Mouse (Mus musculus) heart, embryonic 10.5 days (tissue): ENCODE results near the gene Grasp. TPM values are rescaled to one million over a fixed set of nuclear protein-coding genes. Genes with fewer than 3 reads are reported as not detected.

Source experiments
- DNase-seq: peaks from one replicate; pipeline ENCODE4 v3.0.0-alpha.2; 2017; ENCODE audit warnings: low spot score
- H3K27ac ChIP-seq: fragments of 300-500 bp; sonication (generic); 2 replicates; pipeline ENCODE4 v1.5.1; 2016; ENCODE audit warnings: mild to moderate bottlenecking
- H3K27me3 ChIP-seq: fragments of 300-500 bp; sonication (generic); 2 replicates; pipeline ENCODE4 v1.6.1; 2016; ENCODE audit warnings: mild to moderate bottlenecking; ENCODE audit not compliant: poor library complexity, insufficient read depth, severe bottlenecking
- H3K36me3 ChIP-seq: fragments of 300-500 bp; sonication (generic); 2 replicates; pipeline ENCODE4 v1.6.1; 2016; ENCODE audit warnings: mild to moderate bottlenecking, moderate library complexity
- H3K4me1 ChIP-seq: fragments of 300-500 bp; sonication (generic); 2 replicates; pipeline ENCODE4 v1.6.1; 2016; ENCODE audit warnings: mild to moderate bottlenecking
- H3K4me3 ChIP-seq: fragments of 300-500 bp; sonication (generic); 2 replicates; pipeline ENCODE4 v1.5.1; 2016; ENCODE audit warnings: mild to moderate bottlenecking, moderate library complexity
- H3K9me3 ChIP-seq: fragments of 300-500 bp; sonication (generic); 2 replicates; pipeline ENCODE4 v1.6.1; 2016; ENCODE audit warnings: mild to moderate bottlenecking, moderate library complexity
- WGBS: fragments of 180-500 bp; shearing (Covaris S2); methylation state at CpG from one replicate; pipeline ENCODE4 v1.1.7; 2016; 5-methylcytosine and 5-hydroxymethylcytosine counted together
- polyA plus RNA-seq: library from polyadenylated mRNA; unstranded; fragments of >200 nt; fragmentation: Nextera tagmentation; extraction: Ambion mirVana; gene quantifications from 2 replicates; pipeline ENCODE4 v1.2.1, GENCODE M21; 2016

Grasp gene
- polyA plus RNA-seq, 1 experiment from 2014 or later = 5.0 TPM

- Histone ChIP-seq H3K36me3 (peaks cover 12% of the 10 kb centered on the region), H3K9me3 (no peaks in the 10 kb centered on the region), H3K4me1 (peaks cover 49% of the 10 kb centered on the region), H3K27me3 (no peaks in the 10 kb centered on the region), H3K27ac (no peak overlapping the region), H3K4me3 (no peak overlapping the region)
- 95% methylated on average over 3 of the region's 3 CpGs for WGBS
- DNase-seq = no peak
These were observed 38.4 kb upstream of the Grasp start for GRCm38 (mm10) chr15:101185549-101185948.

GRCm38 (mm10) chr15:101187907-101188306 lies 36.1 kb upstream of the Grasp start:
- peaks cover 56% of the 10 kb centered on the region for H3K4me1 ChIP-seq
- H3K36me3 ChIP-seq = peaks cover 12% of the 10 kb centered on the region
- H3K27me3 ChIP-seq = no peaks in the 10 kb centered on the region
- WGBS = 74% methylated on average over 5 of the region's 5 CpGs
- no peak overlapping the region for H3K4me3 ChIP-seq
- H3K9me3 ChIP-seq = no peaks in the 10 kb centered on the region
- H3K27ac ChIP-seq = no peak overlapping the region
- no peak for DNase-seq

GRCm38 (mm10) chr15:101189981-101190761 lies 33.8 kb upstream of the Grasp start:
- no peaks in the 10 kb centered on the region for H3K9me3 ChIP-seq
- DNase-seq = no peak
- H3K27ac ChIP-seq = 0 out of 2 replicates have a peak overlapping the region, but pooled peaks have one; percentile 29
- no peaks in the 10 kb centered on the region for H3K27me3 ChIP-seq
- H3K4me1 ChIP-seq = peaks cover 73% of the 10 kb centered on the region
- 79% methylated on average over 10 of the region's 10 CpGs for WGBS
- peaks cover 21% of the 10 kb centered on the region for H3K36me3 ChIP-seq
- no peak overlapping the region for H3K4me3 ChIP-seq

GRCm38 (mm10) chr15:101190762-101191150 lies 33.2 kb upstream of the Grasp start:
- 52% methylated on average over 5 of the region's 5 CpGs for WGBS
- Histone ChIP-seq H3K4me3 (no peak overlapping the region), H3K4me1 (peaks cover 79% of the 10 kb centered on the region), H3K27me3 (no peaks in the 10 kb centered on the region), H3K27ac (peak overlapping the region; percentile 52; the same call in 1 of the 2 replicates), H3K9me3 (no peaks in the 10 kb centered on the region), H3K36me3 (peaks cover 21% of the 10 kb centered on the region)
- no peak for DNase-seq

DNA sequence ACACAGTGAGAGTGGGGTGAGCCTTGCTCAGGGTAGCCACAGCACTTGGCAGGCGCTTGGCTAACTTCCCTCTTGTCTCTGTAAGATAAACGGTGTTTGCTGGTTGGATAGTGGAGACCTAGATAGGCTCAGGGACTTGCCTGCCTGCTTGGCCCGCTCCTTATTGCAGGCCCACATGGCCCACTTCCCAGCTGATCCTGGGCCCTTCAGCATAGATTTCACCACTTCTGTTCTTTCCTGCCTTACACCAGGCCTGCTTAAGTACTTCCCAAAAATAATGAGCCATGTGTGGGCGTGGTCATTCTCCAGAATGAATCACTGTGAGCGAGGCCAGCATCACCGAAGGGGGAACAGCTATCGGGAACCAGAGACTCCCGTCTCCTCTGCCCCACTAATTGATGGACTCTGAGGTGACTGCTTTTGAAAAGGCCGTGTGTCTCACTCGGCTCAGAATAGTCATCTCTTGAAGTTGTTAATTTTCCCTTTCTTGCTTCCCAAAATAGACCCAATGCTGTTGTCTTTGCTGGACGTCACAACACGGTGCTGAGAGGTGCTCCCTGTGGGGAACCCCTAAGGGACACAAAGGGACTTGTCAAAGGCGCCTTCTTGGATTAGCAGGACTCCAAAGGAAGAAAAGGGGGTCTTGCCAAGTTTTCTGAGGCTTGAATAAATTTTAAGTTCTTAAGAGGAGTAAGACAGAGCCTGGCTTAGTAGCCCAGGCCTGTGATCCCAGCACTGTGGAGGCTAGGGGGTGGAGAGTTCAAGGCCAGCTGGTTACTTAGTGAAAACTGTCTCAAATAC lies 32.3 kb upstream of the Grasp start:
- H3K4me1 ChIP-seq = peaks cover 81% of the 10 kb centered on the region

DNA sequence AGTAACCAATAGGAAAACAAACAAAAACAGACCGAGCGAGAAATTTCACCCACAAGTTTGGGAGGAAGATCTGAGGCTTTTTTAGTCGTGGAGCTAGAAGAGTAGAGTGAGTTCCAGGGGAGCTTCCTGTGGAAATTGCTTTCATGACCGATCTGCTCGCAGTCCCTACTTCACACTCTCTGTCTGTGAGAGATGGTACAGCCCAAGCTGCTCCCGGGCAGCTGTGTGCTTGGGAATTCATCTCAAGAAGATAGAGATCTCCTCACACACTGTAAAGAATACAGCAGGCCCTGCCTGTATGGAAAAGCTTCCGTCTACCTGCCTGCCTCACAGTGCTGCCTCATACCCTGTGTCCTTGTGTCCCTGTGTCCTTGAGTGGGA lies 31.7 kb upstream of the Grasp start:
- H3K27ac ChIP-seq = peak overlapping the region; percentile 52
- WGBS = 43% methylated on average over 7 of the region's 7 CpGs

More for the DNA sequence above, 32.3 kb upstream of the Grasp start:
- no peaks in the 10 kb centered on the region for H3K9me3 ChIP-seq
- H3K4me3 ChIP-seq = no peak overlapping the region
- WGBS = 17% methylated on average over 13 of the region's 13 CpGs
- no peak for DNase-seq
- H3K27ac ChIP-seq = peak overlapping the region; percentile 52
- H3K27me3 ChIP-seq = no peaks in the 10 kb centered on the region
- peaks cover 30% of the 10 kb centered on the region for H3K36me3 ChIP-seq

DNA sequence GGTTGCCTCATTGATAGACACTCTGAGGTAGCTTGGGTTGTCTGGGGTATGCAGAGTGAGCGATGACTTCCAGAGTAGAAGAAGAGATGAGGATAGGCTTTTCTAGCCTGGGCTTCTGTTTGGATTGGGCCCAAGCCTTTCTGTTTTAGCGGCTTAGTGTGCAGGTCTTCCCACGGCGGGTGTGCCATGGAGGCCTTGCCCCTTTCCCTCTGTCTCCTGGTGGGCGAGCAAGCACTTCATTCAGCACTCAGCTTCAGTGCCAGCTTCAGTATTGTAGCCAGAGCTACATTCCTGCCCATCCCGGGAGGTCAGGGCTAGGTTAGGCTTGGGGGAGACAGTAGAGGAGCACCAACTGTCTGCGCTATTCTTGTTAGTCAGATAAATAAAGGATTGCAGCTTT lies 31.3 kb upstream of the Grasp start:
- Histone ChIP-seq H3K4me1 (peaks cover 82% of the 10 kb centered on the region), H3K9me3 (no peaks in the 10 kb centered on the region), H3K27ac (peak overlapping the region; percentile 52)

More for the DNA sequence above, 31.7 kb upstream of the Grasp start:
- H3K4me3 ChIP-seq = no peak overlapping the region
- H3K4me1 ChIP-seq = peaks cover 81% of the 10 kb centered on the region
- peaks cover 36% of the 10 kb centered on the region for H3K36me3 ChIP-seq
- DNase-seq = no peak
- H3K9me3 ChIP-seq = no peaks in the 10 kb centered on the region
- H3K27me3 ChIP-seq = no peaks in the 10 kb centered on the region

GRCm38 (mm10) chr15:101193971-101194370 lies 30.0 kb upstream of the Grasp start:
- no peak overlapping the region for H3K4me3 ChIP-seq
- H3K4me1 ChIP-seq = peaks cover 75% of the 10 kb centered on the region
- H3K9me3 ChIP-seq = no peaks in the 10 kb centered on the region
- 0 out of 2 replicates have a peak overlapping the region, but pooled peaks have one; percentile 29 for H3K27ac ChIP-seq
- WGBS = 90% methylated on average over 6 of the region's 6 CpGs
- DNase-seq = no peak
- H3K27me3 ChIP-seq = no peaks in the 10 kb centered on the region
- H3K36me3 ChIP-seq = peaks cover 47% of the 10 kb centered on the region

More for the DNA sequence above, 31.3 kb upstream of the Grasp start:
- no peak for DNase-seq
- H3K27me3 ChIP-seq = no peaks in the 10 kb centered on the region
- WGBS = 73% methylated on average over 7 of the region's 7 CpGs
- H3K36me3 ChIP-seq = peaks cover 39% of the 10 kb centered on the region
- no peak overlapping the region for H3K4me3 ChIP-seq

DNA sequence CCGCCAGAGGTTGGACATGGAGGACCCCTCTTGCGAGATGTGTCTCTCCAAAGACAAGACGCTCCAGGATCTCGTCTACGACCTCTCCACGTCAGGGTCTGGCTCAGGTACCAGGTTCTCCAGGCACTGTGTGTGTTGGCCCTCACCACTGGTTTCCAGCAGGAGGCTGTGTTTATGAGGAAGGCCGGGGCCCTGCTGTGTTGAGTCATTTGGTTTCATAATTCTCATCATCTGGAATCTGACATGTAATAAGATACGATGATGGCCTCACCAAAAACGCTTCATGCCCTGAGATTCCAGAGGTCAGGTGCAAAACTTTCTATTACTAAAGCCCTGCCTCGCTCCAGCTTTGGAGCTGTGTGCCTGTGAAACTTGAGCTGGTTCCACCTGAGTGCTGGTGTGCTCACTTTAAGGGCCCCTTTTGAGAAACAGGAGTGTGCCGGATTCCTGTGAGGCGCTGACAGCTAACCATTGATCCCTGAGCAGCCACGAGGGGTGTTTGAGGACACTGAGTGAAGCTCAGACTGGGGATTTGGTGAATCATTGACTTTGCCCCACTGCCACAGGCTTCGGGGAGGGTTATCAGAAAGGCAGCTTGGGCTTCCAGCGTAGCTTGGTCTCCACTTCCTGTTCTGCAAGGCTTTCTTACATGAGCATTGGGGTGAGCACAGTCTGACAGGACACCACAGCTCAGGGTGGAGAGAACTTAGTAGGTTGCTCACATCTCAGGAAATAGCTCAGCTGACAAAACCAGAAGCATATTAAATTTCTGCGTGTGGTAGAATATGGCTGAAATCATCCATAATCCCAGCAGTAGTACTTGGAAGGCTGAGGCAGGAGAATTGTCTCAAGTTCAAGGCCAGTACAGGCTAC lies 28.8 kb upstream of the Grasp start:
- no peak for DNase-seq
- WGBS = 78% methylated on average over 16 of the region's 16 CpGs
- Histone ChIP-seq H3K27ac (no peak overlapping the region), H3K4me1 (peaks cover 63% of the 10 kb centered on the region), H3K27me3 (no peaks in the 10 kb centered on the region), H3K9me3 (no peaks in the 10 kb centered on the region), H3K4me3 (no peak overlapping the region), H3K36me3 (peaks cover 60% of the 10 kb centered on the region)

- H3K36me3 ChIP-seq = peaks cover 70% of the 10 kb centered on the region
- 93% methylated on average over 8 of the region's 8 CpGs for WGBS
- DNase-seq = no peak
- no peaks in the 10 kb centered on the region for H3K27me3 ChIP-seq
- H3K9me3 ChIP-seq = no peaks in the 10 kb centered on the region; the same call in 1 of the 2 replicates
- no peak overlapping the region for H3K4me3 ChIP-seq
- H3K4me1 ChIP-seq = peaks cover 52% of the 10 kb centered on the region
- H3K27ac ChIP-seq = no peak overlapping the region
These were observed 27.8 kb upstream of the Grasp start for GRCm38 (mm10) chr15:101196079-101196795.

DNA sequence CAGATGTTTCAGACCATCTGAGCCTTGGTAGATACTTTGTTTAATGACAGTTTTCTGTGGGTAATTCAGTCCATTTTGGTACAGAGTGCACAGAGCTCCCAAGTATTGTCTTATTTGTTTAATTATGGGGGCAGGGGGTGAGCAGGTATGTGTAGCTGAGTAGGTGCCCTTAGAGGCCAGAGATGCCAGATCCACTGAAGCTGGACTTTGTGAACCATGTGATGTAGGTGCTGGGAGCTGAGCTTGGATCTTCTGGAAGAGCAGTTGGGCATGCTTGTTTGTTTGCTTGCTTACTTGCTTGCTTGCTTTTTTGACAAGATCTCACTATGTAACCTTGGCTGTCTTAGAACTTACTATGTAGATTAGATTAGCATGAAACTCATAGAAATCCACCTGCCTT lies 27.0 kb upstream of the Grasp start:
- Histone ChIP-seq H3K27me3 (no peaks in the 10 kb centered on the region), H3K9me3 (no peaks in the 10 kb centered on the region; the same call in 1 of the 2 replicates), H3K36me3 (peaks cover 77% of the 10 kb centered on the region), H3K4me1 (peaks cover 45% of the 10 kb centered on the region), H3K4me3 (no peak overlapping the region), H3K27ac (no peak overlapping the region)
- DNase-seq = no peak
